Mouse (Mus musculus): Measurements from ENCODE around the gene Nfatc2.

Nfatc2 gene

DNA sequence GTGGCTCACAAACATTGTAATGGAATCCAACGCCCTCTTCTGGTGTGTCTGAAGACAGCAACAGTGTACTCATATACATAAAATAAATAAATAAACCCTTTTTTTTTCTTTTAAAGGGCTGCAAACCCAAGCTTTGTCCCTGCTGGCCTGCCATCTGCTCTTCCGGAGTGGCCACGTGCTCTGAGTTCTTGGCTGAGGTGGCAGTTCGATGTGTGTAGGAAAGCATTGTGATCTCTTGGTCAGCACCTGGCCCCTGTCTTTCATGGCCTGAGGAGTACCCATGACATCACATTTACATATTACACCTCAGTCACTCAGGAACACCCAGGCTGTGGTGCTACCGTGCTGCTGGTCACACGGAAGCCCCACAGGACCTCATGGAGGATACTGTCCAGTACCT is 31.1 kb upstream of the Nfatc2 start:
- no peak overlapping the region for H3K4me3 ChIP-seq (replicated peaks; ENCODE audit: low read length)
- H3K27me3 ChIP-seq (ENCODE audit: insufficient read depth, low read length) = peaks cover 8% of the 10 kb centered on the region

DNA sequence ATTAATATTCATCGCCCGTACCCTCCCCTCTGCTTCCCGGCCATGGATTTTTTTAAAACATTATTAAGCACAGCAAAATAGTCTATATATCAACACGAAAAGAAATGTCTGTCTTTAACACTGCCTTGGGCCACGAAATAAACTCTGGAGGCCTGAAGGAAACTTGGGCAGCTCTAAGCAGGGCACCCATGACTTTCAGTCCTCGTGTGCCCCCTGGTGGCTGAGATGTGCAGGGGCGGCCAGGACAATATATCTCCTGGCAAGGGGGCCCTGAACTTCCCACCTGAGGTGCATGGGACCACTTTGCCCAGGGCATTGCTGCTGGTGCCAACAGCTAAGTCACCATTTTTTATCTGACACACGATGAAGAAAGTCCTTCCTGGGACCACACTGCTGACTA is 27.3 kb upstream of the Nfatc2 start:
- Histone ChIP-seq H3K27me3 (ENCODE audit: insufficient read depth, low read length) (peaks cover 16% of the 10 kb centered on the region), H3K4me3 (replicated peaks; ENCODE audit: low read length) (no peak overlapping the region), H3K9me3 (ENCODE audit: low read length) (peaks cover 5% of the 10 kb centered on the region; the same call in 1 of the 2 replicates), H3K36me3 (ENCODE audit: insufficient read depth, low read length) (no peaks in the 10 kb centered on the region), H3K4me1 (replicated peaks; ENCODE audit: low read depth, low read length) (peaks cover 34% of the 10 kb centered on the region)
- peak; percentile 79 for TF ChIP-seq CTCF (conservative IDR thresholded peaks at IDR 0.05; ENCODE audit: low read length)
- TF ChIP-seq POU5F1 (IDR thresholded peaks at IDR 0.05; ENCODE audit: borderline replicate concordance, low read length) = no peak
- no peak for TF ChIP-seq NANOG (IDR thresholded peaks at IDR 0.05; ENCODE audit: borderline replicate concordance, low read length)

More for the DNA sequence above, 31.1 kb upstream of the Nfatc2 start:
- Histone ChIP-seq H3K4me1 (replicated peaks; ENCODE audit: low read depth, low read length) (peaks cover 24% of the 10 kb centered on the region), H3K9me3 (ENCODE audit: low read length) (no peaks in the 10 kb centered on the region), H3K36me3 (ENCODE audit: insufficient read depth, low read length) (peaks cover 3% of the 10 kb centered on the region)
- TF ChIP-seq CTCF (conservative IDR thresholded peaks at IDR 0.05; ENCODE audit: low read length) (no peak), POU5F1 (IDR thresholded peaks at IDR 0.05; ENCODE audit: borderline replicate concordance, low read length) (no peak), NANOG (IDR thresholded peaks at IDR 0.05; ENCODE audit: borderline replicate concordance, low read length) (no peak)

- Histone ChIP-seq H3K4me3 (replicated peaks; ENCODE audit: low read length) (no peak overlapping the region), H3K9me3 (ENCODE audit: low read length) (peaks cover 11% of the 10 kb centered on the region; the same call in 1 of the 2 replicates), H3K36me3 (ENCODE audit: insufficient read depth, low read length) (no peaks in the 10 kb centered on the region), H3K4me1 (replicated peaks; ENCODE audit: low read depth, low read length) (peaks cover 27% of the 10 kb centered on the region), H3K27me3 (ENCODE audit: insufficient read depth, low read length) (peaks cover 16% of the 10 kb centered on the region)
- TF ChIP-seq POU5F1 (IDR thresholded peaks at IDR 0.05; ENCODE audit: borderline replicate concordance, low read length) (no peak), CTCF (conservative IDR thresholded peaks at IDR 0.05; ENCODE audit: low read length) (no peak), NANOG (IDR thresholded peaks at IDR 0.05; ENCODE audit: borderline replicate concordance, low read length) (no peak)
Observed at GRCm38 (mm10) chr2:168627829-168628770, 26.6 kb upstream of the Nfatc2 start.

GRCm38 (mm10) chr2:168626385-168626784 is 24.9 kb upstream of the Nfatc2 start:
- Histone ChIP-seq H3K27me3 (ENCODE audit: insufficient read depth, low read length) (peaks cover 16% of the 10 kb centered on the region), H3K36me3 (ENCODE audit: insufficient read depth, low read length) (no peaks in the 10 kb centered on the region), H3K4me1 (replicated peaks; ENCODE audit: low read depth, low read length) (peaks cover 22% of the 10 kb centered on the region; the same call in 1 of the 2 replicates), H3K9me3 (ENCODE audit: low read length) (peaks cover 16% of the 10 kb centered on the region; the same call in 1 of the 2 replicates), H3K4me3 (replicated peaks; ENCODE audit: low read length) (peak overlapping the region; percentile 68)
- TF ChIP-seq CTCF (conservative IDR thresholded peaks at IDR 0.05; ENCODE audit: low read length) (no peak), POU5F1 (IDR thresholded peaks at IDR 0.05; ENCODE audit: borderline replicate concordance, low read length) (no peak), NANOG (IDR thresholded peaks at IDR 0.05; ENCODE audit: borderline replicate concordance, low read length) (no peak)

DNA sequence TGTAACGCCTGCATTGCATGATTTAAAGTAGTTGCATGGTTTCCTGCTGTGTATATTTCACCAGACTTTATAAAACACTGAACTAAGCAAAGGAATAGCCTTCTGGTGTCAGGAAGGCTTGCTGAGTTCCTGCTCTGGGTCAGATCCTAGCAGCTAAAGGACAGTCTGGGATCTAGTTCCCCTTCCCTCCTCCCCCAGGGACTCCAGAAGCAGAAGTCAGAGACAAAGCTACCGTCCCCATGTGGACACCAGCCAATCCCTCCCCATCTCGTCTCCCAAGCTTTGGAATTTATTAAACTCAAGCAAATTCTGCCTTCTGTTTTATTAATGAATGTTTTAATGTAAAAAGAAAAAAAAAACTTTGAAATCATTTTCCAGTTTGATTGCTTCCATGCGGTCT is 23.6 kb upstream of the Nfatc2 start:
- Histone ChIP-seq H3K4me3 (replicated peaks; ENCODE audit: low read length) (no peak overlapping the region), H3K27me3 (ENCODE audit: insufficient read depth, low read length) (peaks cover 16% of the 10 kb centered on the region), H3K4me1 (replicated peaks; ENCODE audit: low read depth, low read length) (peaks cover 13% of the 10 kb centered on the region; the same call in 1 of the 2 replicates), H3K9me3 (ENCODE audit: low read length) (peaks cover 16% of the 10 kb centered on the region; the same call in 1 of the 2 replicates), H3K36me3 (ENCODE audit: insufficient read depth, low read length) (no peaks in the 10 kb centered on the region)
- TF ChIP-seq CTCF (conservative IDR thresholded peaks at IDR 0.05; ENCODE audit: low read length) (no peak), POU5F1 (IDR thresholded peaks at IDR 0.05; ENCODE audit: borderline replicate concordance, low read length) (no peak), NANOG (IDR thresholded peaks at IDR 0.05; ENCODE audit: borderline replicate concordance, low read length) (no peak)

GRCm38 (mm10) chr2:168621111-168621802 is 19.8 kb upstream of the Nfatc2 start:
- H3K36me3 ChIP-seq (ENCODE audit: insufficient read depth, low read length) = no peaks in the 10 kb centered on the region
- TF ChIP-seq NANOG (IDR thresholded peaks at IDR 0.05; ENCODE audit: borderline replicate concordance, low read length) = no peak
- no peak for TF ChIP-seq CTCF (conservative IDR thresholded peaks at IDR 0.05; ENCODE audit: low read length)
- TF ChIP-seq POU5F1 (IDR thresholded peaks at IDR 0.05; ENCODE audit: borderline replicate concordance, low read length) = no peak
- H3K4me1 ChIP-seq (replicated peaks; ENCODE audit: low read depth, low read length) = 0 out of 2 replicates have a peak, but pooled peaks cover 10% of the 10 kb centered on the region
- H3K9me3 ChIP-seq (ENCODE audit: low read length) = peaks cover 16% of the 10 kb centered on the region; the same call in 1 of the 2 replicates
- peaks cover 4% of the 10 kb centered on the region; the same call in 1 of the 2 replicates for H3K27me3 ChIP-seq (ENCODE audit: insufficient read depth, low read length)
- no peak overlapping the region for H3K4me3 ChIP-seq (replicated peaks; ENCODE audit: low read length)

DNA sequence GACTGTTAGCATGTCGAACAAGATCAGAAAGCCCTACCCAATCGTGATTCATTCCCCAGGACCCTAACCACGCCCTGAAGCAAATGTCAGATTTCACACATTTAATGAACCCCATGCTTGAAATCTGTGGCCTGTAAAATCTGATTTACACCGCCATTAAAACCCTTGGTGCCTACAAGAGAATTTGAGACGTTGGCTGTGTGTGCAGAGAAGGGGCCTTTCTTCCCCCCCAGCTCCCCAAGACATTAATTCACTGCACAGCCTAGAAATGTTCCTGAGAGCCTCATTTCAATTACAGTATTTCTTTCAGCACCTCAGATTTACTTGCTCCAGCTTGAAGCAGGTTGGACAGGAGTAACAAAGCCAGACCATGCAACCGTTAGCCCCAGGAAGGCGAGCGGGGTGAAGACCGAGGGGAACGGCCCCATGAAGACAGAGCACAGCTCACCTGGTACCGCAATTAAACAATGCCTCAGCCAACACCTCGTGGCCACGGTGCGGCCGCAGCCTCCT is 16.8 kb upstream of the Nfatc2 start:
- Histone ChIP-seq H3K27me3 (ENCODE audit: insufficient read depth, low read length) (0 out of 2 replicates have a peak, but pooled peaks cover 3% of the 10 kb centered on the region), H3K36me3 (ENCODE audit: insufficient read depth, low read length) (no peaks in the 10 kb centered on the region), H3K9me3 (ENCODE audit: low read length) (0 out of 2 replicates have a peak, but pooled peaks cover 7% of the 10 kb centered on the region), H3K4me3 (replicated peaks; ENCODE audit: low read length) (no peak overlapping the region), H3K4me1 (replicated peaks; ENCODE audit: low read depth, low read length) (peaks cover 20% of the 10 kb centered on the region)
- TF ChIP-seq NANOG (IDR thresholded peaks at IDR 0.05; ENCODE audit: borderline replicate concordance, low read length) (no peak), CTCF (conservative IDR thresholded peaks at IDR 0.05; ENCODE audit: low read length) (no peak), POU5F1 (IDR thresholded peaks at IDR 0.05; ENCODE audit: borderline replicate concordance, low read length) (no peak)

GRCm38 (mm10) chr2:168615160-168615559 is 13.7 kb upstream of the Nfatc2 start:
- H3K36me3 ChIP-seq (ENCODE audit: insufficient read depth, low read length) = no peaks in the 10 kb centered on the region
- peaks cover 10% of the 10 kb centered on the region for H3K27me3 ChIP-seq (ENCODE audit: insufficient read depth, low read length)
- TF ChIP-seq POU5F1 (IDR thresholded peaks at IDR 0.05; ENCODE audit: borderline replicate concordance, low read length) (no peak), NANOG (IDR thresholded peaks at IDR 0.05; ENCODE audit: borderline replicate concordance, low read length) (no peak), CTCF (conservative IDR thresholded peaks at IDR 0.05; ENCODE audit: low read length) (no peak)
- H3K4me3 ChIP-seq (replicated peaks; ENCODE audit: low read length) = no peak overlapping the region
- peaks cover 28% of the 10 kb centered on the region for H3K4me1 ChIP-seq (replicated peaks; ENCODE audit: low read depth, low read length)
- no peaks in the 10 kb centered on the region for H3K9me3 ChIP-seq (ENCODE audit: low read length)
